Mouse (Mus musculus): ENCODE data around the gene Tnfsf8. TPM values are rescaled to one million over a fixed set of nuclear protein-coding genes. Genes with fewer than 3 reads are reported as not detected.

Tnfsf8 gene
- polyA plus RNA-seq, 1 experiment from 2014 or later: not detected

DNA sequence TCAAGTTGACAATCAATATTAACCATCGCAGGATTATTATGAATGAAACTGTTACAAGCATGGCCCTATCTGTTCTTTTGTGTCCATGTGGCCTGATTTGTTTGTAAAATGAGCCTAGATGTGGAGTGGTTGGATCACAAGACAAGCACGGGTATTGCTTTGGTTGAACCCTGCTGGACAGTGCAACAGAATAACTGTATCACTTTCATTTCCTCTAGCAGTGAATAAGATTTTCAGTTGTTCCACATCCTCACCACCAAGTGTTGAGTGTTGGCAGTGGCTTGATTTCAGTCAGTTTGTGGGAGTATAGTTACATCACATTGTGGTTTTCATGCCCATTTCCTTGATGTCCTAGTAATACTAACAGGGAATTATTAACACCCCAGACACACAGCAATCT lies 45.5 kb downstream of the Tnfsf8 start:
- DNase-seq (ENCODE audit: low spot score): no peak
- H3K4me3 ChIP-seq: no peak overlapping the region
- WGBS: 91% methylated on average over 2 of the region's 2 CpGs
- no peaks in the 10 kb centered on the region for H3K4me1 ChIP-seq (replicated peaks)
- H3K27ac ChIP-seq: no peak overlapping the region
- no peaks in the 10 kb centered on the region for H3K27me3 ChIP-seq (ENCODE audit: insufficient read depth, poor library complexity, severe bottlenecking)
- H3K36me3 ChIP-seq: no peaks in the 10 kb centered on the region
- no peaks in the 10 kb centered on the region for H3K9me3 ChIP-seq

DNA sequence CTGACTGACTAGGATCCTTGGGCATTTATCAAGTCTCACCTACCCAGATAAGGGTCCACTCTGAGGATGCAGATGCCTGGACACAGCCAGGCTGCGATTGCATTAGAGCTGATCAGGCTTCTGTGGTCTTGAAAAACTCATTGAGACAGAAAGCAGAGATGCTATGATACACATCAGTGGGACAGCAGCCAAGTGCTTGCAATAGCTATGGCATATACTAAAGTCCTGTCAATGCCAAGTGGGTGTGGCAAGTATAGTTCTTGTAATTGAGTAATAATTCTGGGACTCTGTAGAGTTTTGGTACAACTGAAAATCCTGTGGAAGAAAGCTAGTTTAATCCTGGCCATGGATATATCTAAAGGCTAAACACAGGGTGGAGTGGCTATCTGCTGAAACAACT lies 63.1 kb downstream of the Tnfsf8 start:
- Histone ChIP-seq H3K27ac (no peak overlapping the region), H3K9me3 (no peaks in the 10 kb centered on the region), H3K4me1 (replicated peaks) (no peaks in the 10 kb centered on the region), H3K4me3 (no peak overlapping the region), H3K36me3 (no peaks in the 10 kb centered on the region), H3K27me3 (ENCODE audit: insufficient read depth, poor library complexity, severe bottlenecking) (no peaks in the 10 kb centered on the region)
- 86% methylated on average over 1 of the region's 1 CpGs for WGBS
- no peak for DNase-seq (ENCODE audit: low spot score)

DNA sequence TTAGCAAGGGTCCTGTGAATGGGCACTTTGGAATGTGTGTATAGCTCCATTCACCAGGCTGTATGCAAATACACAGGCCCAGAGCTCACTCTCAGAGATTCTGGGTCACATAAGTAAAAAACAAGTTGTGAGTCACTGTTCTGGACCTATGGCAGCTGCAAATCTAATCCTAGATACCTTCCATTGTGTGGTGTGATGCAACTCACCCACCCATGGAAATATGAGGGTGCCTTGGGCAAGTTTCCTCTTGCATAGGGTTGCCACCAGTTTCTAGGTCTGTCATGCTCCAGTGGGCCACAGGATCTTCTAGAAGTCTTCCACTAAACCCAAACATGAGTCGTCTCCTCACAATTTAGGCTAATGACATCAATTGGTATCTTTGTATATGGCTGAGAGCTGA lies 64.6 kb downstream of the Tnfsf8 start:
- Histone ChIP-seq H3K27ac (no peak overlapping the region), H3K4me3 (no peak overlapping the region), H3K36me3 (no peaks in the 10 kb centered on the region), H3K4me1 (replicated peaks) (no peaks in the 10 kb centered on the region), H3K9me3 (no peaks in the 10 kb centered on the region), H3K27me3 (ENCODE audit: insufficient read depth, poor library complexity, severe bottlenecking) (no peaks in the 10 kb centered on the region)
- DNase-seq (ENCODE audit: low spot score): no peak
- WGBS: 92% methylated on average over 1 of the region's 1 CpGs

DNA sequence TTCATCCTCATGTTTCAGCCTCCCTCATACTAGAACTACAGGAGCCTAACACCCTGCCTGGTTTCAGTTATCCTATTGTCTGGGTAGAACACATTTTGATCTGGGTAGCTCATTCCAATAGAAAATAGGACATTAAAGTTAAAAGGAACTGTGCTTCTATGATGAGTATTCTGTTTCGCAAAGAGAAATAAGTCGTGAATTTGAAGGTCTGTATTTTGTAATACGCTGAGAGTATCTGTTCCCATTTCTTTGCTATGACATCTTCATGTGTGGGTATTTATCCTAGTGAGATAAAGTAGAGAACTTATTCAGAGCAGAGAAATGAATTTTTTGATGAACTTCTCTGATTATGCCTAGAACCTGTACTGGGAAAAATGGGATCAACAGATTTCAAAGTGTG lies 68.8 kb downstream of the Tnfsf8 start:
- H3K4me3 ChIP-seq: no peak overlapping the region
- no peaks in the 10 kb centered on the region for H3K4me1 ChIP-seq (replicated peaks)

DNA sequence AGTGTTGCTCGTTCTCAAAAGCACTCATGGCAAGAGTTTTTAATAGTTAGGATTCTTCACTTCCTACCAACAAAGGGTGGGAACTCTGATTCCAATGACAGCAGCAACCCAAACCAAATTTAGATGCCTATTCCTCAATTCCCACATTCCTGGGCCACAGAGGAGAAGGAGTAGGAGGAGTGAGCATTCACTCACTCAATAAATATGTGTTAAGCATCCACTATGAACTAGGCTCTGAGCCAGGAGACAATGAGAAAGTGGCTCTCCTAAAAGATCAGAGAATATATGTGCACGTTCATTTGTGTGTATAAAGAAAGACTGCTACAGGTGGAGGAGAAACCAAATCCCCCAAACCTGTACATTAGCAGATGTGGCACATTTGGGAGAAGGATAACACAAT lies 75.7 kb downstream of the Tnfsf8 start:
- WGBS: 89% methylated on average over 2 of the region's 2 CpGs
- no peak for DNase-seq (ENCODE audit: low spot score)

More for the DNA sequence above, 68.8 kb downstream of the Tnfsf8 start:
- Histone ChIP-seq H3K27me3 (ENCODE audit: insufficient read depth, poor library complexity, severe bottlenecking) (no peaks in the 10 kb centered on the region), H3K9me3 (no peaks in the 10 kb centered on the region), H3K36me3 (no peaks in the 10 kb centered on the region), H3K27ac (no peak overlapping the region)
- WGBS: 95% methylated on average over 3 of the region's 3 CpGs
- DNase-seq (ENCODE audit: low spot score): no peak

DNA sequence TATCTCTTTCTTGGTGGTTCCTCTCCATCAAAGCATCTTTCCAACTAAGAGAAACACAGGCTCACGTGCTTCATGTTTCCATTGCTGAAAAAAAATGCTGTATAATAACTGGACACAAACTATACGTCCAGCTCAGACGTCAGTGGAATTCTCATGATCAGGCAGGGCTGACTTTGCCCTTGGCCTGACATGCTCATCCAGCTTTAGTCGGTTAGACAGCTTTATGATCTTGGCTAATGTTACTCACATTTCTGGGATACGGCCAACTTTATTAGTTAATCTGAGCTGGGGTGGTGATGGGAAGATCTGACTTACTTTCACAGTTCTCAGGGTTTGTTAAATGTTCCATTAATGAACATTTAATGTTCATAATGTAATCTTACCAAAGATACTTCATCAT lies 77.3 kb downstream of the Tnfsf8 start:
- H3K4me1 ChIP-seq (replicated peaks): no peaks in the 10 kb centered on the region
- DNase-seq (ENCODE audit: low spot score): no peak
- 93% methylated on average over 5 of the region's 5 CpGs for whole genome bisulfite sequencing
- H3K9me3 ChIP-seq: no peaks in the 10 kb centered on the region
- H3K27me3 ChIP-seq (ENCODE audit: insufficient read depth, poor library complexity, severe bottlenecking): no peaks in the 10 kb centered on the region
- H3K4me3 ChIP-seq: no peak overlapping the region
- no peak overlapping the region for H3K27ac ChIP-seq
- no peaks in the 10 kb centered on the region for H3K36me3 ChIP-seq

More for the DNA sequence above, 75.7 kb downstream of the Tnfsf8 start:
- H3K9me3 ChIP-seq: no peaks in the 10 kb centered on the region
- H3K4me1 ChIP-seq (replicated peaks): no peaks in the 10 kb centered on the region
- no peaks in the 10 kb centered on the region for H3K36me3 ChIP-seq
- no peak overlapping the region for H3K4me3 ChIP-seq
- H3K27ac ChIP-seq: no peak overlapping the region
- H3K27me3 ChIP-seq (ENCODE audit: insufficient read depth, poor library complexity, severe bottlenecking): no peaks in the 10 kb centered on the region

DNA sequence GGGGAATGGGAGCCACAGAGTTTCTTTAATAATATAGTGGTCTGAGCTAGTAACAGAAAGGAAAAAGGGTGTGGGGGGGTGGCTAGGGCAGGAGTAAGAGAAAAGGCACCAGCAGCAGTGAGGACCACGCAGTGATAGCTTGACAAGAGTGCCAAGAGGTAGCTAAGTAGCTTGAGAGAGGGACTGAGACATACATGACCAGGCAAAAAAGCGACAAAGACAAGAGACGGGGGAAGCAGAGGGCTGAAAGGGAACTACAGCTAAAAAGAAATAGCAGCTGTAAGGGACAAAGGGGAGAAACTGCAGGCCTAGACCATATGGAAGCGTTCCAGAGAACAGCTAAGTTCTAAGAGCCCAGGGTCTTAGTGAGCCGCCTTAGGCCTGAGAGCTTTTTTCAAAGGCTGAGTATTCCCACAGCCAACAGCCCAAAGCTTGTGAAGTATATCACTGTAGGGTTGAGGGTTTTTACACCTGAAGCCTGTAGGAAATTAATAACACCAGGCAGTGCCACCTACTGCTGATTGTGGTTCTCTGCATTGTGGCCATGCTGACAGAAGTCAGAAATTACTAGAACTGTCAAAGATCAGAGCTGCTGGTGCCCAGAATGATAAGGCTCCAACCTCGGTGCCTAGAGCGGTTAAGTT lies 78.1 kb downstream of the Tnfsf8 start:
- Histone ChIP-seq H3K36me3 (no peaks in the 10 kb centered on the region), H3K27me3 (ENCODE audit: insufficient read depth, poor library complexity, severe bottlenecking) (no peaks in the 10 kb centered on the region), H3K4me3 (no peak overlapping the region), H3K9me3 (no peaks in the 10 kb centered on the region), H3K4me1 (replicated peaks) (no peaks in the 10 kb centered on the region), H3K27ac (no peak overlapping the region)
- no peak for DNase-seq (ENCODE audit: low spot score)
- 84% methylated on average over 7 of the region's 7 CpGs for WGBS

Other genes with a start within 250 kb of the Tnfsf8 start
- gene Tex48, start 238.9 kb downstream of the Tnfsf8 start, polyA plus RNA-seq (2016; fragmentation: Nextera tagmentation; extraction: Ambion mirVana): not detected in 2 replicates
- not detected in 2 replicates for gene Gm11214, start 198.0 kb downstream of the Tnfsf8 start, polyA plus RNA-seq (2016; fragmentation: Nextera tagmentation; extraction: Ambion mirVana)
- not detected in 2 replicates for gene Tnfsf15, start 116.2 kb downstream of the Tnfsf8 start, polyA plus RNA-seq (2016; fragmentation: Nextera tagmentation; extraction: Ambion mirVana)
- gene Tnc, start 185.7 kb upstream of the Tnfsf8 start, polyA plus RNA-seq (2016; fragmentation: Nextera tagmentation; extraction: Ambion mirVana): 1.3 and 3.5 TPM in 2 replicates

Measured in hindbrain, embryonic 10.5 days (tissue).